Mouse (Mus musculus): ENCODE data around the gene Slx1b. TPM values are rescaled to one million over a fixed set of nuclear protein-coding genes. Genes with fewer than 3 reads are reported as not detected.

The Slx1b gene
- total and polyA plus RNA-seq, 2 experiments from 2014 or later: 8.6 to 17.6 TPM

GRCm38 (mm10) chr7:126697838-126698237 lies 2.3 kb upstream of the Slx1b start:
- ATAC-seq (no peak), DNase-seq (ENCODE audit: low spot score) (no peak)
- H3K9me3 ChIP-seq (ENCODE audit: low read length): no peaks in the 10 kb centered on the region
- H3K27me3 ChIP-seq (ENCODE audit: insufficient read depth, low read length): no peaks in the 10 kb centered on the region
- H3K36me3 ChIP-seq (ENCODE audit: insufficient read depth, low read length): peaks cover 10% of the 10 kb centered on the region; the same call in 1 of the 2 replicates
- peaks cover 15% of the 10 kb centered on the region; the same call in 1 of the 2 replicates for H3K4me1 ChIP-seq (ENCODE audit: insufficient read depth, low read length)
- no peak overlapping the region for H3K4me2 ChIP-seq (ENCODE audit: low read depth, low read length)
- TF ChIP-seq CTCF (IDR thresholded peaks at IDR 0.05; ENCODE audit: low read depth): no peak
- H3K27ac ChIP-seq: no peak overlapping the region
- no peak overlapping the region for H3K9ac ChIP-seq (replicated peaks; ENCODE audit: low read length)
- no peak overlapping the region for H3K4me3 ChIP-seq (ENCODE audit: low read length)
- WGBS: 91% methylated on average over 8 of the region's 8 CpGs

GRCm38 (mm10) chr7:126696886-126697285 lies 1.3 kb upstream of the Slx1b start:
- no peak for TF ChIP-seq CTCF (IDR thresholded peaks at IDR 0.05; ENCODE audit: low read depth)
- peak overlapping the region; percentile 75 for H3K4me2 ChIP-seq (ENCODE audit: low read depth, low read length)
- H3K9me3 ChIP-seq (ENCODE audit: low read length): no peaks in the 10 kb centered on the region
- H3K4me1 ChIP-seq (ENCODE audit: insufficient read depth, low read length): peaks cover 6% of the 10 kb centered on the region; the same call in 1 of the 2 replicates
- no peak overlapping the region; the same call in 1 of the 2 replicates for H3K27ac ChIP-seq
- WGBS: 61% methylated on average over 3 of the region's 3 CpGs
- H3K4me3 ChIP-seq (ENCODE audit: low read length): peak overlapping the region; percentile 69
- peaks cover 15% of the 10 kb centered on the region; the same call in 1 of the 2 replicates for H3K36me3 ChIP-seq (ENCODE audit: insufficient read depth, low read length)
- H3K9ac ChIP-seq (replicated peaks; ENCODE audit: low read length): peak overlapping the region; percentile 71
- H3K27me3 ChIP-seq (ENCODE audit: insufficient read depth, low read length): no peaks in the 10 kb centered on the region
- no peak for ATAC-seq
- no peak for DNase-seq (ENCODE audit: low spot score)

GRCm38 (mm10) chr7:126696303-126696702 lies 719 bp upstream of the Slx1b start:
- H3K4me1 ChIP-seq (ENCODE audit: insufficient read depth, low read length): peaks cover 1% of the 10 kb centered on the region; the same call in 1 of the 2 replicates
- TF ChIP-seq CTCF (IDR thresholded peaks at IDR 0.05; ENCODE audit: low read depth): no peak

GRCm38 (mm10) chr7:126695210-126695611 lies 373 bp downstream of the Slx1b start, which contains the start of gene Bola2:
Gene Bola2, plus strand, starts transcription at chr7:126695401.
- Histone ChIP-seq H3K9ac (replicated peaks; ENCODE audit: low read length) (peak within 1 kb of the TSS; percentile 71), H3K9me3 (ENCODE audit: low read length) (no peaks in the 10 kb centered on the region), H3K4me3 (ENCODE audit: low read length) (peak within 1 kb of the TSS; percentile 69), H3K4me2 (ENCODE audit: low read depth, low read length) (peak within 1 kb of the TSS; percentile 75), H3K27me3 (ENCODE audit: insufficient read depth, low read length) (no peaks in the 10 kb centered on the region), H3K27ac (peak within 1 kb of the TSS; percentile 90), H3K4me1 (ENCODE audit: insufficient read depth, low read length) (no peaks in the 10 kb centered on the region; the same call in 1 of the 2 replicates), H3K36me3 (ENCODE audit: insufficient read depth, low read length) (peaks cover 25% of the 10 kb centered on the region)
- no peak for TF ChIP-seq CTCF (IDR thresholded peaks at IDR 0.05; ENCODE audit: low read depth)
- peak; percentile 70 for DNase-seq (ENCODE audit: low spot score)
- ATAC-seq: peak; percentile 28
- WGBS: under 1% methylated on average over 31 of the region's 31 CpGs

More at GRCm38 (mm10) chr7:126696303-126696702, 719 bp upstream of the Slx1b start:
- DNase-seq (ENCODE audit: low spot score): no peak
- Histone ChIP-seq H3K27ac (peak overlapping the region; percentile 77), H3K4me2 (ENCODE audit: low read depth, low read length) (peak overlapping the region; percentile 75), H3K9ac (replicated peaks; ENCODE audit: low read length) (peak overlapping the region; percentile 71), H3K9me3 (ENCODE audit: low read length) (no peaks in the 10 kb centered on the region), H3K4me3 (ENCODE audit: low read length) (peak overlapping the region; percentile 69), H3K36me3 (ENCODE audit: insufficient read depth, low read length) (peaks cover 19% of the 10 kb centered on the region), H3K27me3 (ENCODE audit: insufficient read depth, low read length) (no peaks in the 10 kb centered on the region)
- no peak for ATAC-seq
- WGBS: 2% methylated on average over 17 of the region's 17 CpGs

DNA sequence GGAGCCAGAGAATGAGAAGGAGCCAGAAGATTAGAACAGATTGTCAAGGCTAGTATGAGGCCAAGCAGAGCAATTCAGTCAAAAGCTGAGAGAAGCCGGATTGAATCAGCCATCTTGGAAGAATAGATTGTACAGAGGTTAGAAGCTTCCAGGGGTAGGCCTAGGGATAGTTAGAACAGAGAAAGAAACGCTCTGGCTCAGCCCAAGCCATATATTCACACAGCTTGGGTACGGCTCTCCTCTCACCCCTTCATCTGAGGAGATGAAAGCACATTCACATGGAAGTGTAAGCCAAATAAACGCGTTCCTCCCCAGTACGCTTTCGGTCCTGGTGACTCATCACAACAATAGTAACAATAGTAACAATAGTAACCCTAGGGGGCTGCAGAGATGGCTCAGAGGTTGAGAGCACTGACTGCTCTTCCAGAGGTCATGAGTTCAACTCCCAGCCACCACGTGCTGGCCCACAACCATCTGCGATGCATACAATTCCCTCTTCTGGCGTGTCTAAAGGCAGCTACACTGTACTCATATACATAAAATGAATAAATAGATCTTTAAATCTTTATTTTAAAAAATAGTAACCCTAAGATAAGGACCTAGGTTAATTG lies 1.0 kb downstream of the Slx1b start:
- DNase-seq (ENCODE audit: low spot score): peak; percentile 14
- 13% methylated on average over 10 of the region's 10 CpGs for WGBS
- Histone ChIP-seq H3K9me3 (ENCODE audit: low read length) (no peaks in the 10 kb centered on the region), H3K36me3 (ENCODE audit: insufficient read depth, low read length) (peaks cover 18% of the 10 kb centered on the region), H3K27me3 (ENCODE audit: insufficient read depth, low read length) (no peaks in the 10 kb centered on the region), H3K4me1 (ENCODE audit: insufficient read depth, low read length) (no peaks in the 10 kb centered on the region; the same call in 1 of the 2 replicates), H3K4me2 (ENCODE audit: low read depth, low read length) (peak overlapping the region; percentile 75), H3K4me3 (ENCODE audit: low read length) (peak overlapping the region; percentile 69), H3K27ac (0 out of 2 replicates have a peak overlapping the region, but pooled peaks have one; percentile 90), H3K9ac (replicated peaks; ENCODE audit: low read length) (peak overlapping the region; percentile 71; the same call in 1 of the 2 replicates)
- TF ChIP-seq CTCF (IDR thresholded peaks at IDR 0.05; ENCODE audit: low read depth): 0 out of 2 replicates have a peak, but pooled peaks have one; percentile 1
- ATAC-seq: no peak

DNA sequence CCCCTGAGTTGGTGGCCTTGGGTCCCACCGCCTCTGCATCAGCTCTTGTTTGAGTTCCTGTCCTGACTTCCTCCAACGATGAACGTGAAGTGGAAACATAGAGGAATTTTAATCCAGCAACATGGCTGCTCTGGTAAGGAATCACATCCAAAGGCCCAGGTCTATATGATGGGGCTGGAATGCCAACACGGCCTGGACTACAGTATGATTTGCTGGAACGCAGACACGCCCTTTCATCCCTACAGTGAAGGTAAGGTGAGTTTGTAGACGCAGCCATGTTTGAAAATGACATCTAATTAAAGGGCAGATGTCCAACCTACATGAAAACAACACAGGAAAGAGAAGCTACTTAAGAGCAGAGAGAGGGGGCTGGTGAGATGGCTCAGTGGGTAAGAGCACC lies 1.8 kb downstream of the Slx1b start:
- no peak overlapping the region for H3K27ac ChIP-seq
- DNase-seq (ENCODE audit: low spot score): no peak
- no peak overlapping the region for H3K9ac ChIP-seq (replicated peaks; ENCODE audit: low read length)
- no peaks in the 10 kb centered on the region for H3K27me3 ChIP-seq (ENCODE audit: insufficient read depth, low read length)
- no peak overlapping the region for H3K4me3 ChIP-seq (ENCODE audit: low read length)
- peaks cover 16% of the 10 kb centered on the region for H3K36me3 ChIP-seq (ENCODE audit: insufficient read depth, low read length)
- WGBS: 90% methylated on average over 7 of the region's 7 CpGs
- H3K4me1 ChIP-seq (ENCODE audit: insufficient read depth, low read length): no peaks in the 10 kb centered on the region; the same call in 1 of the 2 replicates
- no peak for ATAC-seq
- no peaks in the 10 kb centered on the region for H3K9me3 ChIP-seq (ENCODE audit: low read length)
- TF ChIP-seq CTCF (IDR thresholded peaks at IDR 0.05; ENCODE audit: low read depth): no peak
- 0 out of 2 replicates have a peak overlapping the region, but pooled peaks have one; percentile 75 for H3K4me2 ChIP-seq (ENCODE audit: low read depth, low read length)

DNA sequence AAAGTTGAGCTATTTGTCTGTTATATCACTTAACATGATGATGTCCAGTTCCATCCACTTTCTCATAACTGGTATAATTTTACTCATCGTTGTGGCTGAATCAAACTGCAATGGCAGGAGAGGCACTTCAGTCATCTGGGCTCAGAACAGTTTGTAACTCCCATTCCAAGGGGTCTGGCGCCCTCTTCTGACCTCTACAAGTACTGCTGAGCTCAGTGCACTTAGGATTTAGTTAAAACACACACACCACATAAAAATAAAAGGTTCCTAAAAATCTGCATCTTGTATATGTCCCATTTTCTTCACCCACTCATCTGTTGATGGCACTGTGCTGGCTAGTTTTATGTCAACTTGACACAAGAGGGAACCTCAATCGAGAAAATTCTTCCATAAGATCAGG lies 2.3 kb downstream of the Slx1b start:
- no peaks in the 10 kb centered on the region for H3K27me3 ChIP-seq (ENCODE audit: insufficient read depth, low read length)
- H3K4me2 ChIP-seq (ENCODE audit: low read depth, low read length): no peak overlapping the region
- no peak overlapping the region for H3K4me3 ChIP-seq (ENCODE audit: low read length)
- ATAC-seq: no peak
- H3K9me3 ChIP-seq (ENCODE audit: low read length): no peaks in the 10 kb centered on the region
- H3K36me3 ChIP-seq (ENCODE audit: insufficient read depth, low read length): peaks cover 16% of the 10 kb centered on the region
- H3K4me1 ChIP-seq (ENCODE audit: insufficient read depth, low read length): no peaks in the 10 kb centered on the region; the same call in 1 of the 2 replicates
- DNase-seq (ENCODE audit: low spot score): peak; percentile 91
- TF ChIP-seq CTCF (IDR thresholded peaks at IDR 0.05; ENCODE audit: low read depth): peak; percentile 88
- WGBS: 31% methylated on average over 3 of the region's 3 CpGs
- H3K9ac ChIP-seq (replicated peaks; ENCODE audit: low read length): no peak overlapping the region
- no peak overlapping the region for H3K27ac ChIP-seq
